Mouse (Mus musculus): ENCODE results near the gene Rtn4rl2. TPM values are rescaled to one million over a fixed set of nuclear protein-coding genes. Genes with fewer than 3 reads are reported as not detected.
A peak's percentile ranks its signal among the peaks of the same experiment; 100 is the strongest.

Gene Rtn4rl2
- polyA plus RNA-seq, 1 experiment = 2.7 TPM

DNA sequence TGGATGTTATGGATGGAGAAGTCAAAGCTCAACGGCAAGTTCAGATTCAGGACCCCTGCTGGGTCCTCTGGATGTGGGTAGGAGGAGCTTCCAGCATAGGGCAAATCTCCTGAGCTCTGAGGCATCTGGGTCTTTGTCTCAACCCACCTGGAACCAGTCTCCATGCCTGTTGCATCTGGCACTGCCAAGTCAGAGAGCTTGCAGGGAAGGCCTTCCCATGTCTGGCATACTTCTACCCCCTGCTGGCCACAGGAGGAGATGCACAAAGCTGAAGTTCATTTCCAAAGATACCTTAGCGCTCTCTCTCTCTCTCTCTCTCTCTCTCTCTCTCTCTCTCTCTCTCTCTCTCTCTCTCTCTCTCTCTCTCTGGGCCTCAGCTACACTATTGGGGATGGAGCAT lies 30.8 kb downstream of the Rtn4rl2 start:
- Histone ChIP-seq H3K4me1 (ENCODE audit: control insufficient read depth, insufficient read depth, low read length) (no peaks in the 10 kb centered on the region), H3K4me3 (replicated peaks; ENCODE audit: extremely low read depth, low read depth, low read length) (no peak overlapping the region)
- TF ChIP-seq POLR2A (IDR thresholded peaks at IDR 0.05; ENCODE audit: borderline replicate concordance, extremely low read depth, low read depth, low read length) (no peak), CTCF (IDR thresholded peaks at IDR 0.05; ENCODE audit: insufficient read depth, low read length) (peak; percentile 93)
- DNase-seq = peak; percentile 41
- WGBS = 56% methylated on average over 2 of the region's 2 CpGs

DNA sequence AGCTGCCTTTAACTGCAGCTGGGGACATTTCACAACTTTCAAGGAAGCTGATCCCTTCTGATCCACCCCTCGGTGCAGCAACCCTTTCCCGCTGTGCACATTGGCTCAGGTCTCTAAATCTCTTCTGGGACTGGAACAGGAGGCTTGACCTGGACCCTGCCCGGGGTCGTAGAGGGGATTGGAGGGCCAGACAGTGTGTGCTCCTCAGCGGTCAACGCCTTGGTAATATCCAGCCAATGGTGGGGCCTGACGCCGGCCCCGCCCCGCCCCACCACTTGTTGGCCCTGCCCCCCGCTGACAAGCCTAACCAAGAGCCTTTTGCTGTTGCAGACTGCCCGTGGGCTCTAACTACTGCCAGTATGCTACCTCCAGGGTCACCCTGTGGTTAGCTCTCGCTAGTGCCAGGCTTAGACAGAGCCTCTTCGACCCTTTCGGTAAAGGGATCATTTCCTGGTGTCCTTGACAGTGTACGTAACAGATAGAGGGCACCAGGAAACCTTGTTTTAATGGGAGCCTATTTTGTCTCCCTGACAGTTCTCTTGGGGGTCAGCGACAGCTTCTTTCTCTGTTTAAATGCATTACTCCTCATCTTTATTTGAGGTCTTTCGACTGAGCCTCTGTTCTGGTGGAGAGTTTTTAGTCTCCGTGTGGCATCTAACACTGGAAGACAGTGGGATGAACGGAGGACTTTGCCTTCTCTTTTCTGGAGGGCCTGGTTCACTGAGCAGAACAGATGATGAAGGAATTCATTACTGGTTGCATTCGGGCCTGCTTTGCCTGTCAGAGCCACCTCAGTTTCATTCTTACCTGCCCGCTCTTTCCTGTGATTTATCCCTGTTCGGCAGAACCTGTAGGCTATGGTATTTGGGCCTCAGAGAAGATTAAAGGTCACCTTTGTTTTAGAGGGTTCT lies 35.1 kb downstream of the Rtn4rl2 start:
- peak; percentile 56 for DNase-seq
- Histone ChIP-seq H3K4me3 (replicated peaks; ENCODE audit: extremely low read depth, low read depth, low read length) (peak overlapping the region; percentile 17), H3K4me1 (ENCODE audit: control insufficient read depth, insufficient read depth, low read length) (no peaks in the 10 kb centered on the region)
- WGBS = 41% methylated on average over 23 of the region's 23 CpGs
- TF ChIP-seq CTCF (IDR thresholded peaks at IDR 0.05; ENCODE audit: insufficient read depth, low read length) (no peak), POLR2A (IDR thresholded peaks at IDR 0.05; ENCODE audit: borderline replicate concordance, extremely low read depth, low read depth, low read length) (peak; percentile 52; the same call in 1 of the 2 replicates)

DNA sequence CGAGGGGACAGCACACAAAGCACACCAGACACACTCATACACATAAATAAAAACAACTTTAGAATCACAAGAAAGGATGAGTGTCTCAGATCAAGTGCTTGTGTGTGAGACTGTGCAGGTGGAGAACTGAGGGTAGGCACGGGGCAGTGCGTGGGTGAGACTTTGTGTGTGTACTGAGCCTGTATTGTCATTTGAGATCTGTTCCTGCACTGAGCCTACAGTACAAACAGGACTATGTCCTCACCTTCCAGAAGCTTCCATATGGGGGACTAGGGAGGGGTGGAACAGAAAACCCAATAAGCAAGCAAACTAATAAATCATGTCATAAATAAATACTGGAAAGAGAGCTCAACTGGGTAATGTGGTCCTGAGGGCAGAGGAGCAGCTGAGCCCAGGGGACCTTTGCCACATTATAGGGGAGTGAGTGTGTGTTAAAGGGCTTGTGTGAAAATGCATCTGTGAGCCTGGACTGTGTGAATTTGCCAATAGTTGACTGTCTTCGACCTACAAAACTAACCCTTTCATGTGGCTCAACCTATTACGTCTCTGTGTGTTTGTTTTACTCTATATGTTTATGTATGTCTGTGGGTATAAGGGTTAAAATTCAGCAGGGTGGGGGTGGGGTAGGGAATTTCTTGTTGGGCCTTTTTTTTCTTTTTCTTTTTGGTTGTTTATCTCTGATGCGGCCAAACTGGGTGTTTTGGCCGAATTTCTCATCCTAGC lies 35.9 kb downstream of the Rtn4rl2 start:
- WGBS = 50% methylated on average over 7 of the region's 7 CpGs
- Histone ChIP-seq H3K4me1 (ENCODE audit: control insufficient read depth, insufficient read depth, low read length) (no peaks in the 10 kb centered on the region), H3K4me3 (replicated peaks; ENCODE audit: extremely low read depth, low read depth, low read length) (no peak overlapping the region)
- no peak for DNase-seq
- no peak for TF ChIP-seq POLR2A (IDR thresholded peaks at IDR 0.05; ENCODE audit: borderline replicate concordance, extremely low read depth, low read depth, low read length)
- TF ChIP-seq CTCF (IDR thresholded peaks at IDR 0.05; ENCODE audit: insufficient read depth, low read length) = no peak

DNA sequence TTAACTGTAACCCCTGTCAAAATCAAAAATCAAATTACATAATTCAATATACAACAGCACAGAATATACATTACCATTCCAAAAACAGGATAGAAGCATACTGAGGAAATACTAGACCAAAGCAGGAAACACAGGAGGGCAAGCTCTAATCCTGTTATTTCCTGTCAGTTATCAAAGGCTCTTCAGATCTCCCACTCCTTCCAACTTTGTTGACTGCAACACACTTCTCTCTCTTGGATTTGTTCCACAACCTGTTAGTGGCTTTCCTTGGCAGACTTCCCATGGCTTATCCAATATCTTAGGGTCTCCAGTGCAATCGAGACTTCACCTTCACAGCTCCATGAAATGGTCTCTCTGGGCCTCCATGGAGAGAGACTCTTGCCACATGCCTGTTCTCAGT lies 41.3 kb downstream of the Rtn4rl2 start:
- 14% methylated on average over 1 of the region's 1 CpGs for WGBS
- H3K4me3 ChIP-seq (replicated peaks; ENCODE audit: extremely low read depth, low read depth, low read length) = no peak overlapping the region
- no peak for DNase-seq
- H3K4me1 ChIP-seq (ENCODE audit: control insufficient read depth, insufficient read depth, low read length) = peaks cover 3% of the 10 kb centered on the region; the same call in 1 of the 2 replicates
- TF ChIP-seq CTCF (IDR thresholded peaks at IDR 0.05; ENCODE audit: insufficient read depth, low read length) = no peak
- TF ChIP-seq POLR2A (IDR thresholded peaks at IDR 0.05; ENCODE audit: borderline replicate concordance, extremely low read depth, low read depth, low read length) = no peak

DNA sequence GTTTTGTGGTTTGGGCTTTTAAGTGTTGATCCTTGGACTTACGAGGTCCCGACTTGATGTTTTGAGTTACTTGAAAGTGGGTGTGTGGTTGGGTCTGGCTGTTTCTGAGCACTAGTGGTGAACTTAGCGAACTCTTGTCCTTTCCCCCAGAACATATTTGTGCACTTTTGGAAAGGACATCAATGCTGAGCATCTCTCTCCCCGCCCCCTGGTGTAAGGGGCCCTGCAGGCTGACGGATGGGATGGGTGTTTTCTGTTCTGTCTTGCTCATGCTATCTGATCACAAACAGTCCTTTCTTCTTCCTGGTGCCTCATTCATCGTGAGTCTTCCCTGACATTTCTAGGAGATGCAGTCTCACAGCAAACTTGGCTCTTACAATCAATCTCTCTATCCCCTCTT lies 42.9 kb downstream of the Rtn4rl2 start:
- TF ChIP-seq POLR2A (IDR thresholded peaks at IDR 0.05; ENCODE audit: borderline replicate concordance, extremely low read depth, low read depth, low read length) (no peak), CTCF (IDR thresholded peaks at IDR 0.05; ENCODE audit: insufficient read depth, low read length) (no peak)
- DNase-seq = no peak
- peaks cover 3% of the 10 kb centered on the region; the same call in 1 of the 2 replicates for H3K4me1 ChIP-seq (ENCODE audit: control insufficient read depth, insufficient read depth, low read length)
- WGBS = 71% methylated on average over 6 of the region's 6 CpGs
- H3K4me3 ChIP-seq (replicated peaks; ENCODE audit: extremely low read depth, low read depth, low read length) = no peak overlapping the region

DNA sequence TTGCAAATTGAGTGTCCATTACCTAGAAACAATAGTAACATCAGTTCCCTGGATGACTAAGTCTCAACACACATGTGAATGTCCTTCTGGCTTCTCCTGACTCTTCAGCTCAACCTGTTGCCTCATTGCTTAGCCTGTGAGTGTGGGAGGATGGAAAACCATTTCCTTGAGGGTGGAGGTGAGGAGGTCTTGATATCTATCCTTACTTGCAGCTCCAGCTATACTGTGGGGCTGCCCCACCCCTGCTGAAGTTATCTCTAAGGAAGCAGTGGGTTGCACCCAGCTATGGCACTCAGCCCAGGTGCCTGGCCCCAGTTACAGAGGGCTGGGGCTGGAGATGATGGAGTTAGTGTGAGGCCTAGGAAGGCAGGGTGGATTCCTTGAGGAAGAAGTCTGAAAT lies 44.6 kb downstream of the Rtn4rl2 start:
- Histone ChIP-seq H3K4me1 (ENCODE audit: control insufficient read depth, insufficient read depth, low read length) (peaks cover 3% of the 10 kb centered on the region; the same call in 1 of the 2 replicates), H3K4me3 (replicated peaks; ENCODE audit: extremely low read depth, low read depth, low read length) (no peak overlapping the region)
- TF ChIP-seq POLR2A (IDR thresholded peaks at IDR 0.05; ENCODE audit: borderline replicate concordance, extremely low read depth, low read depth, low read length) (no peak), CTCF (IDR thresholded peaks at IDR 0.05; ENCODE audit: insufficient read depth, low read length) (no peak)
- DNase-seq = no peak

DNA sequence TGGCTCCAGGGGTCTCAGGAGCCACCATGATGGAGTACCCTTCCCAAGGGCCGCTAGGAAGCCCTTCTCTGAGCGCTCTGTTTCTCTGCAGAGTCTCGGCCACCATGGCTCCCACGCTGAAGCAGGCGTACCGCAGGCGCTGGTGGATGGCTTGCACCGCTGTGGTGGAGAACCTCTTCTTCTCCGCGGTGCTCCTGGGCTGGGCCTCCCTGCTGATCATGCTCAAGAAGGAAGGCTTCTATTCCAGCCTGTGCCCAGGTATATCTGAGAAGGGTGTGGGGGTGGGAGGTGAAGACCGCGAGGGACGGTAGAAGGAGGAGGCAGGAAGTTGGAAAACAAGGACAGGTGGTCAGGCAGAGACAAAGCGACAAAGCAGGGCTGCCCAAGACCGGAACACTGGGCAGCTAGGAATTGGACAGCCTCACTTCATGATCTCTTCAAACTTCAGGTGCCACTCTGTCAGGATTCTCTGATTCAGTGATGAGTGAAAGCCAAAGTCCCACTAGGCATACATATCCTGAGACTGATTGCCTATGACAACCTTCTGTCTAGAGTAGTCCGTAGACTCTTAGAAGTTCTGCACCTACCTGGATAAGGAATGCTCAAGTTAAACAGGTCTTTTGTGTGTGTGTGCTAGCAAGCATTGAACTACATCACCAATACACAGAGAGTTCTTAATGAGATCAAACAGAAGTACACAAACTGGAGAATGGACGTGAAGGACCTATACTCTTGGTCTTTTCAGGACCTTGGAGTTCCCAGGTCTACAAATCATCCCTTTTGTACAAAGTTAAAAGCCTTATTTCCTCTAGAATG lies 45.6 kb downstream of the Rtn4rl2 start:
- Histone ChIP-seq H3K4me3 (replicated peaks; ENCODE audit: extremely low read depth, low read depth, low read length) (peak overlapping the region; percentile 32), H3K4me1 (ENCODE audit: control insufficient read depth, insufficient read depth, low read length) (peaks cover 3% of the 10 kb centered on the region; the same call in 1 of the 2 replicates)
- no peak for TF ChIP-seq CTCF (IDR thresholded peaks at IDR 0.05; ENCODE audit: insufficient read depth, low read length)
- no peak for TF ChIP-seq POLR2A (IDR thresholded peaks at IDR 0.05; ENCODE audit: borderline replicate concordance, extremely low read depth, low read depth, low read length)
- DNase-seq = no peak
- 16% methylated on average over 17 of the region's 17 CpGs for WGBS

DNA sequence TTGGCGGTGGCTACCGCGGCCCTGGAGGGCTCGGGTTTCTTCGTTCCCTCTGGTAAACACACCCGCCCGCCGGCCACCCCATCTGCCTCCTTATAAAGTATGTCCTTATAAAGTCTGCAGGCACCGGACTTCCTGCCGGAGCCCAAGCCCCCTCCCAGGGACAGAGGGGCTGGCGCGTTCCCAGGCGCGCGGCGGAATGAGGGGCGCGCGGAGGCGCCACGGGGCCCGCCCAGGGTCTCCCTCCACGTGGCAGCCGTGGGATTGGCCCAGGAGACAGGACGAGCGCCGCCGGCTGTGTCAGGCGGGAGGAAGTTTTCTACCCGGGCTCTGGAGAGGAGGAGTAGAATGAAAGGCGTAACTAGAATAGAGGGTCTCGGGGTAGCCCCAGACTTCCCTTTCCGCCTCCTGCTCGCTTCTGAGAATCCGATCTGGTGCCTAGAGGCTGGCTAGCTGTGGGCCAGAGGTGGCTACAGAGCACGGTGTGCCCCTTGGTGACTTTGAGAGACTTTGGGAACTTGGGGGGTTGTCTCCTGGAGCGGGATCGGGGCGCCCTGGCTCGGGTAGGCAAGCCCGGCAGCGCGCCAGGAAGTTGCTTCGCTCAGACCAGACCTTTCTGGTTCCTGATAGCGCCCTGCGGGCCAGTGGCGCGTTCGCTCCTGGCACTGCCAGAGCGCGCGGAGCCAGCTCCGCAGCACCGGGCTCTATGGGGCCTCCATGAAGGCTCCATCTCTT lies 46.3 kb downstream of the Rtn4rl2 start:
- DNase-seq = peak; percentile 47
- Histone ChIP-seq H3K4me3 (replicated peaks; ENCODE audit: extremely low read depth, low read depth, low read length) (peak overlapping the region; percentile 57), H3K4me1 (ENCODE audit: control insufficient read depth, insufficient read depth, low read length) (peaks cover 3% of the 10 kb centered on the region; the same call in 1 of the 2 replicates)
- TF ChIP-seq POLR2A (IDR thresholded peaks at IDR 0.05; ENCODE audit: borderline replicate concordance, extremely low read depth, low read depth, low read length) (no peak), CTCF (IDR thresholded peaks at IDR 0.05; ENCODE audit: insufficient read depth, low read length) (no peak)
- 1% methylated on average over 54 of the region's 54 CpGs for WGBS

Data from lung, adult 2 months (tissue).